Mouse (Mus musculus): ENCODE measurements around the gene Dnajc19. TPM values are rescaled to one million over a fixed set of nuclear protein-coding genes. Genes with fewer than 3 reads are reported as not detected.

Dnajc19 gene
- 139 TPM for polyA plus RNA-seq (2017; shearing (Covaris generic))

DNA sequence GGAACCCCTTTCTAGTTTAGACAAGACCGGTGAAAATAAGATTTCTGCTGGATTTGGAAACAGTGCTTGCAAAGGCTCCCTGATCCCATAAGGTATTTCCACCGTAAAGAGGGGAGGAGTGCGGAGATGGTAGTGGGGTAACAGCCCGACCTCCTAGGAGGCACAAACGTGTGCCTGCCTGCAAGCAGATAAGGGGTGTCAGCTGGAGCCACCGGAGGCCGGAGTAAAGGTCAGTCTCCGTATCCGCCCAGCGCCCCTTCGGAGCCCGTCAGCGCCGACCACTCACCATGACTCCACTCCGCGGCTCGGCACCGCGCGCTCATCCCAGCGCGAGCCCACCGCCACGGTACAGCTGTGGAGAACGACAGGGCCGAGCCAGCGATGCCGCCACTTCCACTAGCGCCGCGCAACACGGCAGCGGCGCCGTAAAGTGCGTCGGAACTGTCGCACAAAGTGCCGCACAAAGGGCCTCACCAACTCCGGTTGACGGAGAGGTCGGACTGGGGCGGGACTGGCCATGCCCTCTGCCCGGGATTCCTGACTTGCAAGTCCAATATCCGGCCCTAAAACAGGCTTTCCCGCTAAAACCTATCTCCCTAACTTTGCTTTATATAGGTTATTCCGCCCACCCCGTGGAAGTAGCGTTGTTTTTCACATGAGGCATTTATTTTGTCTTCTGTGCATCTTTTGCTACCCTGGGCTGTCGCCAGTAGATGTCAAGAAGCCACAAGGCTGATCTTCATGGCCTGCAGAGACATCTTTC is at the start of gene Dnajc19:
Gene Dnajc19, minus strand, starts transcription at position 422 of the 763 bp plus-strand sequence.

DNA sequence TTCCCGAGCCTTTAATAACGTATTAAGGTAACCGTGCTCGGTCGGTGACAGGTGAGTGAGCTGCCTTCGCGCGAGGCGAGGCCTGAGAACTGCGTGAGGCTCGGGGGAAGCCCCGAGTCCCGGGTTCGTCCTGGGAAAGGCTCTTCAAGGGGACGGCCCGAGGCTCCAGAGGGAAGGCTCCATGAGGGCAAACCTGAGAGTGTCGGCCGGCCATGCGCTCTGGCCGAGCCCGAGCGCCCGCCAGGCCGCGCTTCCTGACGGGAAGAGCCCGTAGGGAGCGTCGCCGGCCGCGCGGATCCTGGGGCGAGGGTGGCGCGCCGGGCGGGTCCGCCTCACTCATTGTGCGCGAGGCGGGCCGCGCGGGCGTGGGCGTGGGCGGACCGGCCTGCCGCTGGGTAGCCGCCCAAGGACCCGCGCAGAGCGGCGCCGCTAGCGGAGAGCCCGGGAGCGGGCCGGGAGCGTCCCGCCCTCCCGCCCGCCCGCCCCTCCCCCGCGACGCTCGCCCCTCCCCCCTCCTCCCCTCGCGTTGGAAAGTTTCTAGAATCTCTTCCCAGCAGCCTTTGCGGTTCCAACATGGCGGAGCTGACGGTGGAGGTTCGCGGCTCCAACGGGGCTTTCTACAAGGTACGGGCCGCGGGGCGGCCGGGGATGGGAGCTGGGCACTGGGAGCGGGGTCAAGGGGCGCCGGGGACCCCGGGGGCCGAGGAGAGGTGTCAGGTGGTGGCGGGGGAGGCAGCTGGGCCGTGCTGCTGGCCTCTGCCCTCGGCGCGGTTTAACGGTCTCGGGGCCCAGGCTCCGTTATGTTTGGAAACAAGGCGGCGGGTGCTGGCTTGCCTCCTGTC is 61.4 kb downstream of the Dnajc19 start, which contains the start of gene Fxr1:
Gene Fxr1, plus strand, starts transcription at position 404 of the 842 bp plus-strand sequence.

Other genes with a start within 250 kb of the Dnajc19 start
- gene Ccdc39, start 237.0 kb downstream of the Dnajc19 start, polyA plus RNA-seq (2017; shearing (Covaris generic)), result 0.22 TPM
- 46.4 TPM for gene Fxr1, start 61.4 kb downstream of the Dnajc19 start, polyA plus RNA-seq (2017; shearing (Covaris generic))